Mouse (Mus musculus): ENCODE measurements around the gene Mast3.

Gene Mast3

DNA sequence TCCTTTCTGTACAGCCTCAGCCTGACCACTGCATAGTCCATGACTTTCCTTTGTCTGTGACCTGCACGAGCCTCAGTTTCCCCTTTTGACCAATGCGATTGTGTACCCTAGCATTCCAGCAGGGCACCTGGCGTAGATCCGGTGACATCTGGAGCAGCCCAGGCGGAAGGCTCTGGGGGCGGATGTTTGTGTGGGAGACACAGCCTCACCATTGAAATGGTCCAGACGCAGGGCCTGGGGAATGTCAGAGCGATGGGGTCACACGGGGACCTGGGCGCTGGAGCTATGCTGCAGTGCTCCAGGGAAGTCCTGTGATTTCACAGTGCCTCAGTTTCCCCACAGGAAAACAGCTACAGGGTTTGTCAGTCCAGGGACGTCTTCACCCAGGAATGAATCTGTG lies 62.7 kb downstream of the Mast3 start:
- no peak for DNase-seq

DNA sequence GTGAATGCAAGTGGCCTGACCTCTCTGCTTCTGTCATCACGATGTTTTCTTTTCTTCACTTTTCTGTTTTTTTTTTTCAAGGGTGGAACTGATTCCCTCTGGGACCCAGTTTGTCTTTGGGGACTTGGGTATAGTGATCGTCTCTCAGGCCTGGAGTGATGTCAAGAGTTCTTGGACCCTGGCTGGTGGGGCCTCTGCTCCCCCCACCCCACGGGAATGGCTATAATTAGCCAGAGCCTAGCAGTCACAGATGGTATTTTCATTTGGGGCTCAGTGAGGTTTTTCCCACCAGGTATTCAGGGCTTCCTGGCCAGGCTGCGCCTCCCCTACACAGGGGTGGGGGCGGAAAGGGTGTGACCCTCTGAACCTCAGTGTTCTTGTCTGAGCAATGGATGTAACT lies 63.2 kb downstream of the Mast3 start:
- DNase-seq: no peak

DNA sequence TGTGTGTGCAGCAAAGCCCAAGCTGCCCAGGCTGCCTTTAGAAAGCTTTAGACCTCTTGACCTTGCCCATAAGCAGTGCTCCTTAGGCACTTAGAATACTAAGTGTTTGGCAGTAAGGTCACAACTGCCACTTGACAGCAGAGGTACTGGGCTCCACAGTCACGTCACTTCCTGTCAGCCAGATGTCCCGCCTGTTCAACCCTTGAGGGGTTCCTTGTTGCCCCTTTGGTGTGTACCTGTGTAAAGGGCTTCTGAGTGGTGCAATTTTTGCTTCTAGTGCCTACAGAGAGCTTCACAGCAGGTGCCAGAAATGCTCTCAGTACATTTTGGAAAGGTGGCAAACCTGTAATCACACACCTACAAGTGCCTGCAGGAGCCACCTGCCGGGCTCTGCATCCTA lies 66.6 kb downstream of the Mast3 start:
- DNase-seq: no peak

DNA sequence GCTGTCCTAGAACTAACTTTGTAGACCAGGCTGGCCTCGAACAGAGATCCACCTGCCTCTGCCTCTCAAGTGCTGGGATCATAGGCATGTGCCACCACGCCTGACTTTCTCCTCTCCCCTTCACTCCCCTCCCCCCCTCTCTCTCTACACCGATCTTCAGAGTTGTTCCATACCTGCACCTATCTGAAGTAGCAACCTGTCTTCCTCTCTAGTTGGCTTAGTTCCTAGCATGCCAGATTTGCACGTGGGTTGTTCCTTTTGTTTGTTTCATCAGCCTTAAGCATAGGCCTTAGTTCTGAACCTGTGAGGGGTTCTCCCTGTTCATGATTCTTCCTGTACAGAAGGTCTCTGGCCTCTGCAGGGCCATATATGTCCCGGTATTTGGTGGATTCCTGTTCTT lies 67.1 kb downstream of the Mast3 start:
- no peak for DNase-seq

DNA sequence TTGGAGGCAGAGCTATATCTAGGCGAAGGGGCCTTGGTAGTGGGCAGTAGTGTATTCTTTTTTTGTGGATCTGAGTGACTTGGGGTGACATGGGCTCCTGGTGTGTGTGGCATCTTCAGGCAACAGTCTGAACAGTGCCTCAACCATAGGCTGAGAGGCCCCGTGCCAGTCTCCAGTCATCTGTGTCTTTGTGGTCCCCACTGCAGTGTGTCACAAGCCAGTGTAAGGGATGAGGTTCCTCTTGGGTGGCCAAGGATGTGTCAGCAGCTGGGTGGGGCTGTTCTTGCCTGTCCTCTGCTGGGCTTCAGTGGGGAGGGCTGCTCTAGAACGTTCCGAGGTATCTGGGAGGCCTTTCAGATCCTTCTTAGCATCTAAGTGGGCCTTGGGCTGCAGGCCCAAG lies 73.9 kb downstream of the Mast3 start:
- no peak for DNase-seq

DNA sequence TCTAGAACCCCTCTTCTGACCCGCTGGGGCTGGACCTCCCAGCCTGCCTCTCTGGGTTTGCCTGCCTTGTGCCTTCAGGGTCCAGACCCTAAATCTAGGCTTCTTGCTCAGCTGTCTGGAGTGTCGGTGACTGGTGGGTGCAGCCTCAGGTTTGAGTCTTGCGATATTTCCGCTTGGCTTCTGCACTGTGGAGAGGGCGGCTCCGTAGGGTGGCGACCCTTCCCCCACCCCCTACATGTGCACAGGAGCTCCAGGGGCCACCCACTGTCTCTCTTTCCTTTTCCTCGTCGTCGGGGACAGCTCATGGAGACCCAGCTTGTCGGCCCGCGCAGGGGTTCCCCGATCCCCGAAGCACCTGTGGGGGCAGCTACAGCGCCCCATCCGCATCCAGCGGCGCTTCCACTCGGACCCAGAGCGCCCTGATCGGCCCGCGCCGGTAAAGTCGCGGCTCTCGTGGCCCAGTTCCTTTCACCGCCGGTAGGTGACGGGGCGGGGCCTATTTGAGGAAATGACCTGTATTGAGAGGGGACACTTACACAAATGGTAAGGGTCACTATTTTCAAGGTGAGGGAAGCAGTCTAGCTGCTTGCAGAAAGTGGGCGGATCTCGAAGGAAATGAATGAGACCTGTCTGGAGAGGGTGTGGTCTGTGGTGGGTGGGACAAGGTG lies 74.9 kb downstream of the Mast3 start:
- no peak for DNase-seq
